Mouse (Mus musculus) cerebellum, postnatal 14 days (tissue): ENCODE results near the gene Agap3.

ENCODE experiments used
- DNase-seq, 2 experiments: peaks; one replicate each; pipeline ENCODE4 v3.0.0; 2021; ENCODE audit warnings: mixed read lengths in 2 of 2

Agap3 gene

DNA sequence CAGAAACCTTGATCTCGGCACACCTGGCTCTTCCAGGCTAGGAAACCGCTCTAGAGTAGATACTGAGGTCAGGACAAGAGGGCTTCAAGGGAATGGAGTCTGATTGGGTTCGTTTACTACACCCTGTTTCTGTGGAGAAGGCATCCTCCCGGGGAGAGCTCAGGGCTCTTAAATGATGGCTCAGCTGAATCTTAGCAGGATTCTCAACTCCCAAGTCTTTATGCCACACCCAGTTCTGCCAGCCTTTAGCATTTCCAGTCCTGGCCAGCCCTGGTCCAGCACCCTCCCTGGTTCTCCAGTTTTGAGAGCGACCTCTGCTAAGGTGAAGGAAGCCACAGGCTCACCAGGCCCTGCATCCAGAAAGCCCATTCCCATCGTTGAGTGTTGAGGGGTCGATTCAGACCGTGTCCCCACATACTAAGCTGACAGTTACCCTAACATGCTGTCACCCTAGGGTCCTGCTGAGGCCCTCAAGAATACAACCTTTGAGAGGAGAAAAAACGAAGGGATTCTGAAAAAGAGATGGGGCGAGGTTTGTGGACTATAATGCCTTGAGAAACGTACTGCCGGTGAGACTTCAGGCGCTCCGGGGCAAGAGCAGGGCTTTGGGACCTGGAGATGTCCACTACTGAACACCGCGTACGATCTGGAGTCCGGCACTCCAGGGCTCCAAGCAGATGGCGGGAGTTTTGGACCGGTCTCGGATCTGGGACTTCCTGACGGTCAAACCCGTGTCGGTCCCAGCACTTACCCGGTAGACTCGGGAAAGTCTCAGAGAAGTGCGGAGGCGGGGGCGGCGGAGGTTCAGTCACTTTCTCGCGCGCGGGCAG, 73.6 kb downstream of the Agap3 start:
- DNase-seq: no peak

DNA sequence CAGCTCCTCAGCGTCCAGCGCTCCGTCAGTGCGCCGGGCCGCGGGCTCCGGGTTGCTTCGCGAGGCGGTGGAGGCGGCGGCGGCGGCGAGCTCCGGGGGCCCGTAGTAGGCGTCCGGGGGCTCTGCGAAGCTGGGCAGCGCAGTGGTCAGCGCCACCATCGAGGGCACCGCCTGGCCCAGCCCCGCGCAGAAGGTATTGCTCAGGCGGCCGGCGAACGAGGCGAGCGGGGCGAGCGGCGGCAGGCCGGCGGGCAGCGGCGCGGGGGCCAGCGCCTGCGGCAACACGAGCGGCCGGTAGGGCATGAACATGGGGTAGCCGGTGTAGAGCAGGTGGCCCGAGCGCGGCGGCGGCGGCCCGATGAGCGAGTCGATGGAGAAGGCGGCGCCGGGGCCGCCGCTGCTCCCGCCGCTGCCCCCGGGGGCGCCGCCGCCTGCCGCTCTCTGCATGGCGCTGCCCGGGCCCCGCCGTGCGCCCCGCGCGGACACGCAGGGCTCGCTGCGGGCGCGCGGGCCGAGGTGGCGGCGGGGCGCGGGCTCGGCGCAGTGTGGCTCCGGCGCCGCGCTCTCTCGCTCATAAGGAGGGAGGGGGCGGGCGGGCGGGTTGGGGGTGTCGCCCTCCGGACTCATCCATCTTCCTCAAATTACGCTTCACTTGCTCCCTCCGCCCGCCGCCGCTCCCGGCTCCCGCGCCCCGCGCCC, 74.4 kb downstream of the Agap3 start:
- peak in 1 of 2 experiments; percentile 27 for DNase-seq

DNA sequence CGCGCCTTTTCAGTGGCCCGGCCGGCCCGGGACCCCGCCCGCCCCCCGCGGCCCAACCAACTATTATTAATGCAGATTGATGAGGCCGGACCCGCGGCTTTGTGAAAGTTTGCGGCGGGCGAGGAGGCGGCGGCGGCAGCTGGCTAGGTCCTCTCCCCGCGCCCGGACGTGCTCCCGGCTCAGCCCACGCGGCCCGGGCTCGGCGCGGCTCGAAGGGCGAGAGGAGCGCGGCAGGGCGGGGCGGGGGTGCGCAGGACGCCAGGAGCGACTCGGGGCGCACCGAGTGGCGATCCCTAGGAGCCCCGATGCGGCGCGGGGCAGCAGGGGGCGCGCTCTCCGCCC, 74.9 kb downstream of the Agap3 start, which contains the start of gene Gbx1:
Gene Gbx1, minus strand, starts transcription at position 314 of the 342 bp plus-strand sequence.
- no peak for DNase-seq

DNA sequence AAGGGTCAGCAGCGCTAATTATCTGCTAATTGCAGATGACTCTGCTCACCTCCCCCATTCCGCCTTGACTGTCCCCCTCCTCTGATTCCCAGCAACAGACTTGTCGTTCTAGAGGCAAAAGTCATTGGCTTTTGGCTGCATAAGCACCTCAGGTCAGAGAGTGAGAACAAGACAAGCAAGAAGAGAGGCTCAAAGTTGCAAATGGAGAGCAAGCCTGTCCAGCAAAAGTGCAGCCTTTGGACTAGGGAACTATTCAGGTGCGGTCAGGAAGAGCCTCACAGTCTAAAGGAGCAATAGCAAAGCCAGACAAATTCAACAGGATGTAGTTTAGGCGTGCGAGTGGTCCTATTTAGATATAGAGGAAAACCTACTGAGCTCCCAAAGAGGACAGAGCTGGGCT, 75.8 kb downstream of the Agap3 start:
- DNase-seq: no peak

DNA sequence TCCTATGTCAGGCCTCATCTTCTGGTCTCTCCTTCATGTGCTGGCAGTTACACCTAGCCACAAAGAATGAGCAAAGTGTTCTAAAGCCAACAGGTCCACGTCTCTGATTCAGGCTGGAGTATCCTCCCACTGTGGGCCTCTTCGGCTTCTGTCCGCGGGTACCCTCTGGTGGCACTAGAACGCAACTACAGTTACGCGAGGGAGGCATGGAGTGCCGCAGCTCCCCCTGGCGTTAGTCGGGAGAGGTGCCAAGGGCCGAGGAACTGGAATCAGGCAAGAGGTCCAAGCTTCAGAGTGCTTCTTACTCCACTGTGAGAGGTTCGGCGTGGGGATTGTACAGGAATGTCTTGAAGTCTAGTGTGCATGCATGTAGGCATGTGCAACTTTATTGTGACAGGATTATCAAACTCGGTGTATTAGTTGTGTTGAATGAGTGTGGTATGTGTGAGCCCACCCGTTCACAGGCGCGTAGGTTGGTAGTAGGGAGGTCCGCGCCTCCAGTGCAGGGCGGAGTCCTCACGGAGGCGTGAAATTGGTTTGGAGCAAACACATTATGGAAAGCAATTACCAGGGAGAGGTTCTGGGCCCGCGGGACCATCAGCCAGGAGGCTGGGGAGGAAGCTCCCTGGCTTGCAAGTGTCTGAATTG, 78.2 kb downstream of the Agap3 start:
- peak; percentile 98 to 99 for DNase-seq

DNA sequence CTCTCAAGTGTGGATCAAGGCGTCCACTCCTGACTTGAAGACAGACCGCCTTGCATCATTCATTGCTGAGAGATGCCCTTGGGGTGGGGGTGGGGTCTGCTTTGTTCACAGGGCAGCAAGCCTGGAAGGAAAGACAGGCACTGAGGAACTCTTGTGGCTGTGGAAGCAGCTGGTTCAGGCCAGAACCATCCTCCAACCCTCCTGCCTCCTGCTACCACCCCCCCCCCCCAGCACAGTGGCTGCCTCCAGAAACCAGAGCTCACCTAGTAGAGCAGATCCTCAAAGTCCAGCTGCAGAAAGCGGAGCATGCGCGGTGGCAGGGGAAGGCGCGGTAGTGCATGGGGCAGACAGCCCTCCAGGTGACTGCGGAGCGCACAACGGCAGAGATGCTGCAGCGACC, 81.4 kb downstream of the Agap3 start:
- DNase-seq: no peak

DNA sequence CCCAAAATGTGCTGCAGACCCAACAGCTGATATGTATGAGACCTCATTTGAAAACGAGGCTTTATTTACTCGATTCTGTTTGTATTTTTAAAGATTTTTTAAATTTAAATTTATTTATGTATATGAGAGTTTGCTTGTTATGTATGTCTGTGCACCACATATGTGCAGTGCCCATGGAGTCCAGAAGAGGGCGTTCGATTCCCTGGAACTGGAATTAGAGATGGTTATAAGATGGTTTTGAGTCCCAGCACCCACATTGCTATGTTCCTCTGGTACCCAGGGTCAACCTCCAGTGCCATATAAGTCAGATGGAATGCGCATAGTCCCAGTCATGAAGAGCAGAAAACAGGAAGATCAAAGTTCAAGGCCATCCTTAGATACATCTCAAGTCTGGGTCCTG, 82.3 kb downstream of the Agap3 start:
- DNase-seq: peak in 1 of 2 experiments; percentile 24

DNA sequence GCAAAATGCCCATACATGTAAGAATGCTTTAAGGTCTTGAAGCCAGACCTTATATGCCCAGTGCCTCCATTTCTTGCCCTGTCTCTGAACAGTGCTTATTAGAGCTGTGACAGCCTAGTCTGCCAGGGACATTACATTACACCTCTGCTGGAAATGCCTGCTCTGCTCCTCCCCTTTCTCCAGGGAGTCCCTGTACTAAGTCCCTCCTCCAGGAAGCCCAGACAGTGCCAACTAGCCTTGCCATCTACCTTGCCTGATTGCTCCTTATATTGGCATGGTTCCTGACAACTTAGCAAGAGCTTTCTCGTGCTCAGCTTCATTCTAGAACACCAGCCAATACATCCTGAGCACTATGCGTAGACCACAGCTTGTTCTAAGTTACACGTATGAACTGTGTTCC, 83.8 kb downstream of the Agap3 start:
- no peak for DNase-seq

DNA sequence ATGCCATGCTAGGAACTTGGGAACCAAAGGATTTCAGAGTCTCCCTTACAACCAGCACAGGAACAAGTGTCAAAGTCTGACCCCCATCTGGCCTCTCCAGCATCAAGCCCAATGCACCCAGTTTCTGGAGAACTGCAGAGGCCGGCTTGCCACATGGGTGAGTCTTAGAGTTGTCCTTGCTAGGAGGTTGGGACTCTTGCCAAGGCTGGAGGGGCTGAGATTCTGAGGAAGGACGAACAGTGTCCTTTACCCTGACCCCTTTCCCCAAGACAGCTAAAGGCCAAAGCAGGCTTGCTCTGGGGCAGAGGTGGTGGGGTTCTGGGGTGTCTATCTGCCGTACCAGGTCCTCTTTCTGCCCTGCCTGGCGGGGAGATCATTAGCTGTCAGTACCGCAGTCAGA, 84.5 kb downstream of the Agap3 start:
- no peak for DNase-seq

DNA sequence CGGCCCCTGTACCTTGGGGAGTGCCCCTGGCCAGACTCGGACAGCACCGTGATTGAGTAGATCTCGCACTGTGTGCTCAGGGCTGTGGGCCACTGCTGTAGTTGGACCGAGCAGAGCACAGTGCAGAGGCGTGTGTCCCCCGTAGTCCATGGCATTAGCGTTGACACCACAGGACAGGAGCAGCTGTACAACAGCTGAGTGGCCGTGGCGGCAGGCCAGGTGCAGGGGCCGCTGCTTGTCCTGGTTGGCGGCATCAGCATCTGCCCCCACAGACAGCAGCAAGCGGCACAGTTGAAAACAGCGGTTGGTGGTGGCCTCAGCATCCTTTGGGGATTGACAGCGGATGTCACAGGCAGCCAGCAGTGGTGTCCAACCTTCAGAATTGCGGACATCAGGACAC, 85.6 kb downstream of the Agap3 start:
- peak in 1 of 2 experiments; percentile 20 for DNase-seq

DNA sequence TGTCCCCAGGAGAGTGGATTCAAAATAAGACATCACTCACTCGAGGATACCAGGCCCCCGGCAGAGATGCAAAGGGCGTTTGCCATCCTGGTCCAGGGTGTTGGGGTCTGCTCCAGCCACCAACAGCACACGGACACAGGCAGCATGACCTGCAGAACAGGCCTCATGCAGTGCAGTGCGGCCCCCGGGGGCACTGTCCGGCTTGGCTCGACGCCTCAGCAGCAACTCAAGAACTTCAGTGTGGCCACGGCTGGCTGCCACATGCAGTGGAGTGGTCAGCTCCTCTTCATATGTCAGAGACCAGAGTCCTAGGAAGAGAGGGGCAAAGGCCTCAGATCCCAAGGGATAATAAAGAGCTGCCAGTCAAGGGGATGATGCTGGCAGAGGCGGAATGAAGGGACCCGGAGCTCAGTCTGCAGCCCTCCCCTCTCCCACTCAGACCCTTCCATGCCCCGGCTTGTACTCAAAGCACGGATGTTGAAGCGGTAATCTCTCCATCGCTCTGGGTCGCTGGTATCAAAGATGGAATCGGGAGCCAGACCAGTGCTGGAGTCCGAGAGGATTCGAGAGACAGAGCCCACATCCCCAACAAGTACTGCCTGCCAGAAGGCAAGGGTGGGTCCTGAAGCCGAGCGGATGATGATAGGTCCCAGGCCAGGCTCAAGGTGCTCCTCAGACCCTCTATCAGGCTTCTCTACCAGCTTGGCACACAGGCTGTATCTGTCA, 87.8 kb downstream of the Agap3 start:
- no peak for DNase-seq

DNA sequence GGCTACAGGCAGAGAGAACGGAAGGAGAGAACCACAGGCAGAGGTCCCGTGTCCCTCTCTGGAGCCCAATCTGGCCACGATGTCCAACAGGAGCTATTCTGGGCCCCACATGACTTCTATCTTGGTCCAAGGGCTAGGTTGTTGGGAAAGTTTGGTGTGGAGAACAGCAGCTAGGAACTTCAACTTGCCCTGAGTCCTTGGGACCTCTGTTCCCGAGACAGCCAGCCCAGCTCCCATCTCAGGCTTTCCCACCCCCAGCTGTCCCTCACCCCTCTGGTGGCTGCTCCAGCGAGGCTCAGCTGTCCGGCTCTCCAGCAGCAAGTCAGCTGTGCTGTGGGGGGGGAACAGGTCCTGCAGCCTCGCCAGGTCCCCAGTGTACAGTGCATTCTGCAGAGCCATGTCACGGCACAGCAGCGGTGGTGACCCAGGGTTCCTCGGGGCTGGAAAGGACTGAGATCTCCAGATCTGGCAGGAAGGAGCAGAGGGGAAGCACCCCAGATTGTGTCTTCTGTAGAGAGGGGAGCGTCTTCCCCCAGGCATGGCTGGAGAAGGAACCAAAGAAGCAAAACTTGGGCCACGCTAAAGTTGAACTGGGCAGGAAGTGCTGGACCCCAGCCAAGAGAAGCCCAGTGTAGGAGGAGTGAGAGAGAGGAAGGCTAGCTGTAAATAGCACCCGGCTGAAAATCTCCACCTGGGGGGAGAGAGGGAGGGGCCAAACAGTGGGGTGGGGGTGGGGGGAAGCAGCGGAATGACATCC, 88.6 kb downstream of the Agap3 start, which contains the start of gene Asb10:
Gene Asb10, minus strand, starts transcription at position 592 of the 757 bp plus-strand sequence.
- peak in 1 of 2 experiments; percentile 40 for DNase-seq

DNA sequence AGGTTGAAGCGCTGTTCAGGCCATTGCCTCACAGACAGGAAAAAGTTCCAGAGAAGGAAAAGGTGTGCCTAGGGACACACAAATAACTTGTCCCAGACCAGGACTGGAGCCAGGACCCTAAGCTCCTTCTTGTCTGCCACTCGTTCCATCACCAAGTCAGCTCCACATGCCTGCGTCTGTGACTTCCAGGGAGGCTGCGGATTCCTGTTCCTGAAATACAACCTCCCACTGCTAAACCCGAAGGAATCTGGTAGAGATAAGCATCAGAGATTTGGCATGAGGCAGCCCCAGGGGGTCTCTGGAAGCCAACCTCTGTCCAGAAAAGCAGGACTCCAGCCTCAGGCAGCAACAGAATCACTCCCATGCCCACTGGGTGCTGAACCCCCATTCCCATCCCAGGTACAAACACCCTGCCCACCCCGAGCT, 89.2 kb downstream of the Agap3 start:
- no peak for DNase-seq

DNA sequence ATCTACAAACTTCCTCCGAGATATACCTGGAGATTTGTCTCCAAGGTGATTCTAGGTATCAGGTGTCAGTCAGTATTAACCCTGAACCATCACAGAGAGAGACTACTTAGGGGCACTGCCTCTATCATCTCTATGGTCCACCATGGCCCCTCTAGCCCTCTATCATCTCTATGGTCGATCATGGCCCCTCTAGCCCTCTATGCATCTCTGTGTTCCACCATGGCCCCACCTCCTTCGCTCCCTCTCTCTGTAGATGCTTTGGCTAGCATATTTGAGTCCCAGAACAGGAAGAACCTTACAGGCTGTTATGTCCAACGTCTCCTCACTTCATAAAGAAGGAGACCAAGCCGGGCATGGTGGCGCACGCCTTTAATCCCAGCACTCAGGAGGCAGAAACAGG, 90.7 kb downstream of the Agap3 start:
- no peak for DNase-seq

DNA sequence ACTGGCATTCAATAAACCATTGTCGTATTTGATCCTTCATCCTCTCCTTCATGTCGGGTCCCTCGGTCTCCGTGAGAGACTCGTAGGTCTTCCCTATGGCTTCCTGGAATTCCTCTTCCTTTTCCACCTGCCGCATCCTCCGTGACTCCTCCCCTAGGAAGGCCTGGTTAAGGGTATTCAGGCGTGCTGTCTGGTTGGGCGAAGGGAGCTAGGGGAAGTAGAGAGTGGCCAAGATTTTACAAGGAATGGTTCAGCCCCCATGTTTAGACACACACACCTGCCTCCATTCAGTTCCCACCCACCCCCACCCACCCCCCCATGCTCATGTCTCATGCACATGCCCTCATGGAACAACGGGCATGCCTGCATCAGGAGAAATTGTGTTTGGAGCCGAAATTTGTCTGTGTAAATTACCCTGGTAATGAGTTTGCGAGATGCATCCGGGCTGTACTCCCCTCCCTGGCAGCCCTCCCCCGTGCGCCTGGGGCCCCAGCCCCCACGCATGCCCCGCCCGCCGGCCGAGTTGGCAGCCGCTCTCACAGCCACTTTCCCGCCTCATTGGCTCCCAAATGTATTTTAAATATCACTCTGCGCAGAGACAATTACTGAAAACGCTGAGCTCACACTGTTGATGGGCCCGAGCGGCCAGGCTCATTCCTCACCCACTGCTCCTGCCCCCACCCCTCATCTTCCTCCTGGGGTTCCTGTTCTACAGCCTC, 98.8 kb downstream of the Agap3 start:
- peak; percentile 43 to 56 for DNase-seq

DNA sequence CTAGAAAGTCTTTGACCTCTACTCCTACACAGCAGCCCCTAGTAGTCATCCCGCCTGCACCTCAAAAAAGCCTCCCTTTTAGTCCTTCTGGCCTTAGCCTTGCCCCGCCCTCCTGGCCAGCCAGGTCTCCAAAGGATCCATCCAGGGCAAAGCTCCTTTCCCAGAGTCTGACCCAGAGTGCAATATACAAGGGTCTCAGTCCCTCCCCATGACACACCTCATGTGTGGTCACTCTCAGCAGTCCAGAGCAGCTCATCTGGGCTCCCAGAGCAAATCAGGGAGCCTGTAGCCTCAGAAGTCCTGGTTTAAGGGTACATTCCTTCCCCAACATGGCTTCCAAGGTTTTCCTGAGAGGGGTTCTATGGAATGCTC, 99.3 kb downstream of the Agap3 start:
- DNase-seq: no peak
